Mouse (Mus musculus): ENCODE measurements at regions not wholly inside any gene's neighbourhood (a gene's known extent, or its start where the extent isn't known, plus 50 kb on each side); places are given as distances from the start of the nearest gene placed in this dataset.
A peak's percentile ranks its signal among the peaks of the same experiment; 100 is the strongest.

GRCm38 (mm10) chr14:17203251-17204015, 384.5 kb upstream of the Rarb start:
- Histone ChIP-seq H3K4me1 (ENCODE audit: control insufficient read depth in 1 of 2, insufficient read depth in 2 of 2) (no peaks in the 10 kb centered on the region), H3K27ac (ENCODE audit: insufficient read depth, low read depth) (no peak overlapping the region), H3K4me3 (replicated peaks in 1 of 3; ENCODE audit: low read depth in 2 of 3, low read length in 2 of 3, poor library complexity in 1 of 3) (no peak overlapping the region), H3K79me2 (replicated peaks; ENCODE audit: control insufficient read depth, extremely low read depth, insufficient read depth, poor library complexity, severe bottlenecking) (no peaks in the 10 kb centered on the region), H3K36me3 (replicated peaks in 1 of 2; ENCODE audit: control insufficient read depth in 1 of 2, insufficient read depth in 1 of 2, low read length in 1 of 2) (no peaks in the 10 kb centered on the region), H3K9me3 (replicated peaks; ENCODE audit: low read length) (no peaks in the 10 kb centered on the region), H3K4me2 (ENCODE audit: insufficient read depth, low read depth, poor library complexity, severe bottlenecking) (no peak overlapping the region), H3K27me3 (replicated peaks) (no peaks in the 10 kb centered on the region), H3K9ac (ENCODE audit: insufficient read depth, low read depth) (no peak overlapping the region)
- no peak for DNase-seq (ENCODE audit: extremely low read depth)
- no peak for TF ChIP-seq MXI1 (IDR thresholded peaks at IDR 0.05; ENCODE audit: low read depth, low read length)
- TF ChIP-seq TCF12 (IDR thresholded peaks at IDR 0.05; ENCODE audit: low read depth, low read length): no peak
- TF ChIP-seq RAD21 (IDR thresholded peaks at IDR 0.05; ENCODE audit: low read depth, low read length): no peak
- TF ChIP-seq SMC3 (IDR thresholded peaks at IDR 0.05; ENCODE audit: low read depth, low read length): no peak
- no peak for TF ChIP-seq USF1 (IDR thresholded peaks at IDR 0.05; ENCODE audit: low read depth, low read length)
- TF ChIP-seq JUND (conservative IDR thresholded peaks at IDR 0.05; ENCODE audit: low read depth, low read length): no peak
- TF ChIP-seq ETS1 (conservative IDR thresholded peaks at IDR 0.05; ENCODE audit: low read depth, low read length): no peak
- no peak for TF ChIP-seq POLR2AphosphoS2 (IDR thresholded peaks at IDR 0.05; ENCODE audit: low read depth, low read length)
- no peak for TF ChIP-seq E2F4 (IDR thresholded peaks at IDR 0.05; ENCODE audit: insufficient replicate concordance, low read depth, low read length)
- dilution Hi-C loops (cut with MboI; ENCODE audit: extremely low pct_ligation_motif_present, extremely low pct_unique_long_range_greater_than_20kb, low sequenced_read_pairs): no loop called here
- in situ Hi-C loops (cut with MboI; ENCODE audit: low pct_ligation_motif_present, low pct_unique_long_range_greater_than_20kb, low sequenced_read_pairs): no loop called here

- no peak for TF ChIP-seq MEF2A (IDR thresholded peaks at IDR 0.05; ENCODE audit: borderline replicate concordance, low read depth, low read length)
- no peak for TF ChIP-seq ZNF384 (IDR thresholded peaks at IDR 0.05; ENCODE audit: low read depth, low read length)
- TF ChIP-seq ZC3H11A (IDR thresholded peaks at IDR 0.05; ENCODE audit: low read depth, low read length): no peak
- TF ChIP-seq IRF4 (IDR thresholded peaks at IDR 0.05; ENCODE audit: low read depth, low read length): no peak
- TF ChIP-seq USF2 (conservative IDR thresholded peaks at IDR 0.05; ENCODE audit: low read depth, low read length): no peak
- TF ChIP-seq MAFK (IDR thresholded peaks at IDR 0.05; ENCODE audit: insufficient replicate concordance, low read length): no peak
- TF ChIP-seq MXI1 (IDR thresholded peaks at IDR 0.05; ENCODE audit: low read depth, low read length): no peak
- TF ChIP-seq E2F4 (IDR thresholded peaks at IDR 0.05; ENCODE audit: insufficient replicate concordance, low read depth, low read length): no peak
- TF ChIP-seq TCF12 (IDR thresholded peaks at IDR 0.05; ENCODE audit: low read depth, low read length): no peak
- TF ChIP-seq ETS1 (conservative IDR thresholded peaks at IDR 0.05; ENCODE audit: low read depth, low read length): no peak
- no peak for TF ChIP-seq KAT2A (IDR thresholded peaks at IDR 0.05; ENCODE audit: insufficient replicate concordance, low read length)
- no peak for TF ChIP-seq POLR2AphosphoS2 (IDR thresholded peaks at IDR 0.05; ENCODE audit: low read depth, low read length)
- no peak for TF ChIP-seq JUN (IDR thresholded peaks at IDR 0.05; ENCODE audit: insufficient read depth, low read depth, low read length)
- no peak for TF ChIP-seq PAX5 (IDR thresholded peaks at IDR 0.05; ENCODE audit: low read length)
- dilution Hi-C loops (cut with MboI; ENCODE audit: extremely low pct_ligation_motif_present, extremely low pct_unique_long_range_greater_than_20kb, low sequenced_read_pairs): no loop called here
Observed at GRCm38 (mm10) chr14:17192953-17193352, 374.0 kb upstream of the Rarb start.

More at GRCm38 (mm10) chr14:17192953-17193352, 374.0 kb upstream of the Rarb start:
- no peak overlapping the region for H3K9ac ChIP-seq (ENCODE audit: insufficient read depth, low read depth)
- in situ Hi-C loops (cut with MboI; ENCODE audit: low pct_ligation_motif_present, low pct_unique_long_range_greater_than_20kb, low sequenced_read_pairs): no loop called here
- H3K4me2 ChIP-seq (ENCODE audit: insufficient read depth, low read depth, poor library complexity, severe bottlenecking): no peak overlapping the region
- H3K36me3 ChIP-seq (replicated peaks in 1 of 2; ENCODE audit: control insufficient read depth in 1 of 2, insufficient read depth in 1 of 2, low read length in 1 of 2): no peaks in the 10 kb centered on the region
- no peaks in the 10 kb centered on the region for H3K79me2 ChIP-seq (replicated peaks; ENCODE audit: control insufficient read depth, extremely low read depth, insufficient read depth, poor library complexity, severe bottlenecking)
- H3K4me1 ChIP-seq (ENCODE audit: control insufficient read depth in 1 of 2, insufficient read depth in 2 of 2): peaks cover 0 to 4% of the 10 kb centered on the region in 2 experiments; a peak in 2 of 4 replicates
- peak; percentile 17 for DNase-seq (ENCODE audit: extremely low read depth)
- H3K27me3 ChIP-seq (replicated peaks): no peaks in the 10 kb centered on the region
- no peak overlapping the region for H3K27ac ChIP-seq (ENCODE audit: insufficient read depth, low read depth)
- H3K4me3 ChIP-seq (replicated peaks in 1 of 3; ENCODE audit: low read depth in 2 of 3, low read length in 2 of 3, poor library complexity in 1 of 3): no peak overlapping the region
- H3K9me3 ChIP-seq (replicated peaks; ENCODE audit: low read length): no peaks in the 10 kb centered on the region

Measured in CH12.LX (cell line).